Mouse (Mus musculus) left cerebral cortex, adult 18-20 months (tissue): ENCODE measurements around the gene Fut11. TPM values are rescaled to one million over a fixed set of nuclear protein-coding genes. Genes with fewer than 3 reads are reported as not detected.
"Not testable (repeated sequence)": the region's sequence is repeated elsewhere in the genome, so short reads cannot be mapped to it uniquely, and the experiment has no call there.

Experiments used
- DNase-seq, 2 experiments: peaks; one replicate each; pipeline ENCODE4 v3.0.0; 2021 to 2022; ENCODE audit warnings: low spot score in 2 of 2, mixed read lengths in 1 of 2
- total RNA-seq, 2 experiments: library from RNA; stranded (reverse); gene quantifications; 2 replicates each; pipeline ENCODE4 v1.2.3; 2021

The Fut11 gene
- total RNA-seq, 2 experiments from 2014 or later, result 17.2 to 18.0 TPM

GRCm38 (mm10) chr14:20673735-20674063 is 21.1 kb upstream of the Fut11 start:
- peak; percentile 39 to 42 for DNase-seq

GRCm38 (mm10) chr14:20674064-20674833 is 20.5 kb upstream of the Fut11 start, which contains the start of gene Sec24c:
Gene Sec24c (plus strand): TSS chr14:20674308.
- DNase-seq, result peak; percentile 97 to 99

DNA sequence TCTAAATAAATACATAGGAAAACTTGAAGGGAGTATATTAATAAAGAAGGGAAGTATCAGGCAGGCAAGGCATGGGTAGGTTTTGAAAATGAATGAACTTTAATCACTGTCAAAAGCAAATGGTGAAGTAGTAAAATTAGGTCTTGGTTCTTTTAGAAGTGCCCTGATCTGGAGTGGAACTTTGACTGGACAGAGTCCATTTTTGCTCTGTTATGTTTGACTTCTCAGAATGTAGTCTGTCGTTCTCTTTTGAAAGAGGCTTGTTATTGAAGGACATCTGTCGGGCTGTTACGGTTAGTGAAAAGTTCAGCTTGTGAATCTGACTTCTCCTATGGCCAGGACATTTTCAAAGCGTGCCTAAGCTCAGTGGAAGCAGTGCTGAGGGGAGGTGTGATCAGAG is 16.9 kb upstream of the Fut11 start:
- no peak for DNase-seq

DNA sequence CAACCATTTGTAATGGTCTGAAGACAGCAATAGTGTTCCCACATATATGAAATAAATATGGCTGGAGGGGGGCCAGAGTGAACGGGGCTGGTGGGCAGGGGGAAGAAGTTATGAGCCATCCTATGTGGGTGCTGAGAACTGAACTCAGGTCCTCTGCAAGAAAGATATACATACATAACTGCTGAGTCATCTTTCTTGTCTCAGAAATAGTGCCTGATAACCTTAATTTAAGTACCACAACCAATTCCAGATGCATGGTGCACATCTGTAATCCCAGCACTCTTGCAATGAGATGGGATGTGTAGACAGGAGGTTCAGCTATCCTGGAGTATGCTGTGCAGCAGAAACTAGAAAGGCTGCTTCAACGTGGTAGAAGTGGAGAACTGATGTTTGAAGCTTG is 13.0 kb upstream of the Fut11 start:
- no peak for DNase-seq

DNA sequence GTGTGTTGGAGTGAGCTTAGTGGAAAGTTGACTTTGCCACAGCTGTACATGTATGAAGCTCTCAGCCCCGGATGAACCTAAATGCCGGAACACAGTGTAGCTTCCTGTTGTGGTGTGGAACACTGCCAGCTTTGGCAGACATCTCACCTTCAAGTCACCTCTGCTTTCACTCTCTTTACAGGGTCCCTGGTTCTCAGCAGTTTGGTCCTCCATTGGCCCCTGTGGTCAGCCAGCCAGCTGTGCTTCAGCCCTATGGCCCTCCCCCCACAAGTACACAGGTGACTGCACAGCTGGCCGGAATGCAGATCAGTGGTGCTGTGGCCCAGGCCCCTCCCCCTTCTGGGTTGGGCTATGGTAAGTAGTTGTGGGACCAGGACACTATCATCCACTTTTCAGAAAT is 12.3 kb upstream of the Fut11 start:
- DNase-seq, result no peak

GRCm38 (mm10) chr14:20686576-20686975 is 8.2 kb upstream of the Fut11 start:
- DNase-seq, result peak in 1 of 2 experiments; percentile 25

DNA sequence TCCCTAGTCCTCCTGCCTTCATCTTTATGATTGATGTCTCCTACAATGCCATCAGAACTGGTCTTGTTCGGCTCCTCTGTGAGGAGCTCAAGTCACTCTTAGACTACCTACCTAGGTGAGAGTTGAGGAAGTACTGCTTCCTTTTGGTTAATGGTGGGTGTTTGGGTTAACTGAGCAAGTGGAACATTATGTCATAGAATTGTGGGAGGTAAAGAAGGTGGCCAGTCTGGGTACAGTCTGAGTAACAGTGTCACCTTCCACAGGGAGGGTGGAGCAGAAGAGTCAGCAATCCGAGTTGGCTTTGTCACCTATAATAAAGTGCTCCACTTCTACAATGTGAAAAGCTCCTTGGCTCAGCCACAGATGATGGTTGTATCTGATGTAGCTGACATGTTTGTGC is 5.8 kb upstream of the Fut11 start:
- no peak for DNase-seq

- no peak for DNase-seq
Measured at GRCm38 (mm10) chr14:20691772-20692171, 3.0 kb upstream of the Fut11 start.

DNA sequence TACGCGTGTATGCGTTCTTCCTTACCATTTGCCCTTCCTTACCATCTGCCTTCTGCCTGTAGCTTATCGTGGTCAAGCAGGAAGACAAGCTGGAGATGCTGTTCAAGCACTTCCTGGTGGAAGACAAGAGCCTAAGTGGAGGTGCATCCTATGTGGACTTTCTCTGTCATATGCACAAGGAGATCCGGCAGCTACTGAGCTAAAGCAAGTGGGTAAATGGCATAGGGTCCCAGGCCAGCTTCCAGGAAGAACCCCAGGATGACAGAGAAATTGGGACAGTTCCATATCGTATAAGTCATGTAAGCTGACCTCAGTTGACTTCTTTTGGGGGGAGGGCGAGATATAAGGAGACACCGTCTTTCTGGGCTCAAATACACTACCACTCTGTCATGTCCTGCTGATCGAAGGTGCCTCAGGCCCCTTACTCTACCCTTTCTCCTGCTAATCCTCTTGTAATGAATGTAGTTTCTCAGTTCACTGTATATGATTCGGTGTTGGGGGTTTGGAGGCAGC is 1.1 kb upstream of the Fut11 start:
- DNase-seq, result no peak

DNA sequence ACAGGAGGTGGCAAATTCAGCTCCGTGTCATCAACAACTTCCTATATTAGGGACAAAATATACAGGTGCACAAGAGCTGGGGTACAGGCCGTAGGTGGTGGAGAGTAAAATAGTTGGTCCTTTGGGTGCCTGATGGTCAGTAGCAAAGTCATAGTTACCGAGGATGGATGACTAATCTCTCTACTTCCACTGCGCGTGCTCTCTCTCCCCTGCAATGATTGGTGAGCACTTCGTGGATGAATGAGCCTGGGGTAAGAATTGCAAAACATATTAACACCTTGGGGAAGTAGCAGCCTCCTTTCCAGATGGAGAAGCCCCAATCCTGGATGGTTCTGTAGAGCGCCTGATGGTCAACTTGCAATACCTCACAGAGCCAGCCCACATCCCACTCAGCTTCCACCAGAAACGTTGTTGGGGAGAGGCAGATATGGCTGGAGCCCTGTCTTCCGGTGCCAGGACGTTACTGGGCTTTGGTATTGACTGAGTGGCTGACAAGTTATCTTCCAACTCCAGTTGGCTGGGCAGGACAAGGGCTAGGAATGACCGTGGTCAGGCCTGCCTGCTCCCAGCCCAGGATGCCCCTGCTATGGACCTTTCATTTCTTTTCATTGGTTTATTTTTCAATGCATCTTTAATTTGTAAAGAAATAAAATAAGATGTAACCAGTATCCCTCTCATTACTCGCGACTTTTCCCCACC is 434 bp upstream of the Fut11 start:
- DNase-seq, result peak in 1 of 2 experiments; percentile 16

GRCm38 (mm10) chr14:20695761-20696520 is 1.2 kb downstream of the Fut11 start:
- DNase-seq, result no peak

DNA sequence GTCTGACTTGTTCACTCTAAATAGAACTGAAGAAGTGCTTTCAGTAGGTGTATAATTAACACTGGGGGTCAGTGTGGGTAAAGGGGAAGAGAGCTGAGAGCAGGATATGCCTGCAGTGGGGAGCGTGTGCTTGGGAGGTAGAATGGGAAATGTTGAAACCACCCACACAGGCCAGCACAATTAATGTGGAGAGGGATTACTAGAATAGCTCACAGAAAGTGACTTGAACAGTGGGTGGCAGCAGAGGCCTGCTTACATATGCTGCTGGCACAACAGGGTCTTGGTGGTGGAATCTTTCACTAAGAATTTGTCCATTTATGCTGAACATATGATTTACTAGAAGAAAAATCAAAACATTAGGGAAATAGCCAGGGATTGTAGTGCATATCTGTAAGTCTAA is 2.2 kb downstream of the Fut11 start:
- peak; percentile 49 to 57 for DNase-seq

DNA sequence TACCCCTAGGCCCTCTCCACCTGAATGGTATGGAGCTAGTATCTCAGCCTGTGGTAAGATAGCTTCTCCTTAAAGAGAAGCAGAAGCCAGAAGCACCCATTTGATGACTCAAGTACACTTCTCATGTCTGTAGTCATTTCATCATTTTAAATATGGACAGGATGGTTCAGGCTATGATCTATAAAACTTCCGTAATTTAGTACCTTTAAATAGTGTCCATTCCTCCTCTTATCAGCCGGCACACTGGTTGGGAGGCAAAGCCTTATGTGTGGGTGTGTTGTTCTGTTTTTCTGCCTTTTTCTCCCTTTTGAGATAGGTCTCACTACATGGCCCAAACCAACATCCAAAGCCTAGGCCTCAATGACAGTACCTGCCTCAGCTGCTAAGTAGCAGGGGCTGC is 3.7 kb downstream of the Fut11 start:
- no peak for DNase-seq

GRCm38 (mm10) chr14:20700362-20700761 is 5.6 kb downstream of the Fut11 start:
- DNase-seq, result no peak

DNA sequence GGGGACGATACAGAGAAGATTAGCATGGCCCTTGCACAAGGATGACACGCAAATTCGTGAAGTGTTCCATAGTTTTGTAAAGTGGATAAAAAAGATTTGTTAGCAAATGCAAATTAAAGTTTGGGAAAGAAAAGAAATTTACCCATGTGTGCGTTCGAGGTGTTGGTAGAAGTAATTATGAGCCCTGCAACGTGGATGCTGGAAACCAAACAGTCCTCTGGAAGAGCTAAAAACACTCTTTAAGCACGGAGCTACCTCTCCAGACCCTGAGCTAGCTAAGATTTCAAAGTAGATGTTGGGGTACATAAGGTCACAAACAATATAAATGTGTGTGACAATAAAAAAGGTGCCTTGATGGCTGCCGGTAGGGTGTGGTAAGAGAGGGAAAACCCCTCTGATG is 6.8 kb downstream of the Fut11 start:
- DNase-seq, result no peak

GRCm38 (mm10) chr14:20702096-20702740 is 7.5 kb downstream of the Fut11 start:
- DNase-seq, result no peak

- DNase-seq, result peak; percentile 90 to 91
Measured at GRCm38 (mm10) chr14:20702741-20703381, 8.1 kb downstream of the Fut11 start, which contains the start of gene Chchd1. Gene Chchd1 (plus strand): TSS chr14:20703006.

DNA sequence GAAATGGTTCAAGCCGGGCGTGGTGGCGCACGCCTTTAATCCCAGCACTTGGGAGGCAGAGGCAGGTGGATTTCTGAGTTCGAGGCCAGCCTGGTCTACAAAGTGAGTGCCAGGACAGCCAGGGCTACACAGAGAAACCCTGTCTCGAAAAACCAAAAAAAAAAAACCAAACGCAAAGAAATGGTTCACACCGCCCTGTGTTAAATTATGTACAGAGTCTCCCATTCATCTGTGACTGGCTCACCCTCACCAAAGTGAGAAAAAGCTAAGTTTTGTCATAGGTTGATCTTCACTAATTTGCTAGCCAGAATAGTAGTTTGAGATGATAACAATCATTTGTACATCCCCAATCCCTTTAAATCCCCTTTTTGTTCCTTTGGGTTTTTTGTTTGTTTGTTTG is 8.7 kb downstream of the Fut11 start:
- not testable (repeated sequence) for DNase-seq

GRCm38 (mm10) chr14:20707201-20708190 is 12.7 kb downstream of the Fut11 start, which contains the start of gene Zswim8:
Gene Zswim8 (plus strand): TSS chr14:20707552.
- peak; percentile 88 to 91 for DNase-seq
